Mouse (Mus musculus) liver, embryonic 14.5 days (tissue): ENCODE measurements around the gene Kcp. TPM values are rescaled to one million over a fixed set of nuclear protein-coding genes. Genes with fewer than 3 reads are reported as not detected.
A peak's percentile ranks its signal among the peaks of the same experiment; 100 is the strongest.

ENCODE experiments used
- ATAC-seq: fragments of 200-750 bp; cut with Nextera tagmentation; 2 replicates; pipeline ENCODE4 v1.8.0; 2017; ENCODE audit warnings: moderate number of reproducible peaks, mild to moderate bottlenecking, moderate library complexity; ENCODE audit not compliant: insufficient read depth
- DNase-seq, 3 experiments: peaks; one replicate each; pipeline ENCODE4 v3.0.0-alpha.2; 2012 to 2013; ENCODE audit warnings: low read depth in 3 of 3, low spot score in 3 of 3
- H3K27ac ChIP-seq: fragments of 300-500 bp; sonication (generic); 2 replicates; pipeline ENCODE4 v1.5.1; 2014; ENCODE audit warnings: moderate library complexity, mild to moderate bottlenecking, control low read depth, inconsistent platforms
- H3K27me3 ChIP-seq: fragments of 300-500 bp; sonication (generic); 2 replicates; pipeline ENCODE4 v1.6.1; 2014; ENCODE audit warnings: mild to moderate bottlenecking, low read length, moderate library complexity; ENCODE audit not compliant: control insufficient read depth, insufficient read depth
- H3K36me3 ChIP-seq: fragments of 300-500 bp; sonication (generic); replicated peaks from 2 replicates; pipeline ENCODE4 v1.6.1; 2014; ENCODE audit warnings: low read depth; ENCODE audit not compliant: control insufficient read depth, insufficient read depth
- H3K4me1 ChIP-seq, 2 experiments: fragments of 200-500 bp in 1 of 2; fragments of 300-500 bp in 1 of 2; sonication (generic) in 1 of 2; replicated peaks; 2 replicates each; pipeline ENCODE4 v1.6.1; 2012 to 2014; ENCODE audit warnings: antibody characterized with exemption in 1 of 2, inconsistent platforms in 1 of 2, low read length in 1 of 2; ENCODE audit not compliant: control insufficient read depth in 2 of 2, insufficient read depth in 2 of 2
- H3K4me2 ChIP-seq: fragments of 300-500 bp; sonication (generic); 2 replicates; pipeline ENCODE4 v1.6.1; 2014; ENCODE audit warnings: low read depth, mild to moderate bottlenecking, control low read depth, moderate library complexity
- H3K4me3 ChIP-seq, 2 experiments: fragments of 200-500 bp in 1 of 2; fragments of 300-500 bp in 1 of 2; sonication (generic) in 1 of 2; 2 replicates each; pipeline ENCODE4 v1.5.1; 2012 to 2014; ENCODE audit warnings: low read depth in 2 of 2, low read length in 2 of 2, mild to moderate bottlenecking in 2 of 2, control low read depth in 1 of 2, inconsistent platforms in 1 of 2, moderate library complexity in 1 of 2; ENCODE audit not compliant: insufficient read depth in 1 of 2
- H3K9ac ChIP-seq: fragments of 300-500 bp; sonication (generic); replicated peaks from 2 replicates; pipeline ENCODE4 v1.6.1; 2014; ENCODE audit warnings: mild to moderate bottlenecking, control low read depth, moderate library complexity
- H3K9me3 ChIP-seq: fragments of 300-500 bp; sonication (generic); 2 replicates; pipeline ENCODE4 v1.6.1; 2016; ENCODE audit warnings: low read length, mixed read lengths; ENCODE audit not compliant: control insufficient read depth
- CTCF ChIP-seq: IDR thresholded peaks from 2 replicates; pipeline ENCODE4 v1.5.1; 2016; ENCODE audit warnings: antibody characterized with exemption, low read depth, control low read depth
- EP300 ChIP-seq: IDR thresholded peaks from 2 replicates; pipeline ENCODE4 v1.6.1; 2016; ENCODE audit warnings: antibody characterized with exemption, low read depth
- WGBS: fragments of 180-500 bp; shearing (Covaris S2); extraction: QIAGEN DNeasy Blood & Tissue Kit; methylation state at CpG from one replicate; pipeline ENCODE4 v1.1.7; 2014; ENCODE audit not compliant: insufficient replicate concordance; 5-methylcytosine and 5-hydroxymethylcytosine counted together
- polyA plus RNA-seq, 2 experiments: library from polyadenylated mRNA; depleted of rRNA in 1 of 2; stranded (reverse) in 1 of 2; unstranded in 1 of 2; fragments of >200 nt; fragmentation: Nextera tagmentation in 1 of 2; extraction: Ambion mirVana in 1 of 2; gene quantifications; 2 replicates each; pipeline versions ENCODE4 v1.2.1 to v1.2.3; 2012 to 2014

Kcp gene
- polyA plus RNA-seq, 2 experiments: 0.67 to 2.0 TPM

DNA sequence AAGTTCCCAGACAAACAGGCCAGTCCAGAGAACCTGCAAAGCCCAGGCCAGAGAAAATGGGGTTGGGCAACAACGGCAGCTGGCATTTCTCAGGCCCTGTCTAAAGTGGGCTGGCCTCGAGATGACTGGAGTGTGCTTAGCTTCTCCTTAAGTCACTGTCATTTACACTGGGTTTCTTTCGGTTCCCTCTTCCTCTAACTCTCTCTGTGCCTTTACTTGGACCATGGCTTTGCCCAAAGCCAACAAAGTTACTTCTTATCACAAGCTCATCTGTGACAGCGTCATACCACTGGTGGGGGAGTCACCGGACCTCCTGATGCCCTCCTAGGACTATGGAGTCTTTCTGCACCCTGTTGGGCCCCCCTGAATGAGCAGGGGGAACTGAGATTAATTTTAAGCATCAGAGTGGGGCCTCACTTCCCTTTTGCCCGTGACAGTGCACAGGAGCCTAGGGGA is 16.3 kb upstream of the Kcp start:
- peaks cover 38% of the 10 kb centered on the region for H3K27me3 ChIP-seq
- H3K36me3 ChIP-seq: no peaks in the 10 kb centered on the region
- no peak overlapping the region for H3K4me3 ChIP-seq
- H3K9ac ChIP-seq: no peak overlapping the region
- H3K9me3 ChIP-seq: no peaks in the 10 kb centered on the region
- ATAC-seq (no peak), DNase-seq (peak in 1 of 3 experiments; percentile 20)
- 22% methylated on average over 6 of the region's 6 CpGs for WGBS
- no peak overlapping the region for H3K27ac ChIP-seq
- no peak overlapping the region for H3K4me2 ChIP-seq
- no peak for TF ChIP-seq CTCF
- no peak for TF ChIP-seq EP300
- H3K4me1 ChIP-seq: no peaks in the 10 kb centered on the region

DNA sequence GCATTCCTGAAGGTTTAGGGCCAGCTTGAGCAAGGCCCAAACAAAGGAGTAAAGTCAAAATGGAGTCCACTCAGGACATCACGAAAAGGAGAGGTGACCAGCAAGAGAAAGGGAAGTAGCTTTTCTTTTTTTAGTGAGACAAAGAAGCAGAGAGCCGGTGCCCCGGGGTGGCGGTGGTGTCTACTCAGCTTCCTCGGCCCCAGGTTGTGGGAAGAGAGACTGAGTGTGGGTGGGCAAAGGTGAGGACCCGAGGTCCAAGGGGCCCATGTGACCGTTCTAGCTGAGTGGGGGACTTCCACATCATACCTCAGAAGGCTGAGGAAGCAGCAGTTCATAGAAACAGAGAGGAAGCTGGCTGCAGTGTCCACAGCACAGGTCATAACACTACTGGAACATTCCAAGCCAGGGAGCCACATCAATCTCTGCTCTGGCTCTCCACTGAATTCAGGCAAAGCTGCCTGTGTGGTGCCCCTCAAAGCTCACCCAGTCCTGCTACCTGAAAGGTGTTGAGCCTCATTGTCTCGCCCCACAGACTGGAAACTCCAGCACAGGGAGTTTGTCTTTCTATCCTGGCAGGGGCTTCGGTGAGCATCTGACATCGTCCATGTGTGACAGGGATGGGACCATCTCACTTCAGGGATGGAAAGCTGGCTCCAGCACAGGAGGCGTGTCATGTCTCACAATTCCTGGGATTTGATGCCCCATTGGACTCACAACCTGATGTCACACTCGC is 15.7 kb upstream of the Kcp start:
- Histone ChIP-seq H3K9me3 (no peaks in the 10 kb centered on the region), H3K27ac (no peak overlapping the region), H3K4me2 (no peak overlapping the region), H3K4me3 (no peak overlapping the region), H3K36me3 (no peaks in the 10 kb centered on the region), H3K9ac (no peak overlapping the region), H3K27me3 (peaks cover 34% of the 10 kb centered on the region), H3K4me1 (no peaks in the 10 kb centered on the region)
- no peak for TF ChIP-seq CTCF
- TF ChIP-seq EP300: no peak
- DNase-seq (no peak), ATAC-seq (no peak)
- 36% methylated on average over 12 of the region's 12 CpGs for WGBS

DNA sequence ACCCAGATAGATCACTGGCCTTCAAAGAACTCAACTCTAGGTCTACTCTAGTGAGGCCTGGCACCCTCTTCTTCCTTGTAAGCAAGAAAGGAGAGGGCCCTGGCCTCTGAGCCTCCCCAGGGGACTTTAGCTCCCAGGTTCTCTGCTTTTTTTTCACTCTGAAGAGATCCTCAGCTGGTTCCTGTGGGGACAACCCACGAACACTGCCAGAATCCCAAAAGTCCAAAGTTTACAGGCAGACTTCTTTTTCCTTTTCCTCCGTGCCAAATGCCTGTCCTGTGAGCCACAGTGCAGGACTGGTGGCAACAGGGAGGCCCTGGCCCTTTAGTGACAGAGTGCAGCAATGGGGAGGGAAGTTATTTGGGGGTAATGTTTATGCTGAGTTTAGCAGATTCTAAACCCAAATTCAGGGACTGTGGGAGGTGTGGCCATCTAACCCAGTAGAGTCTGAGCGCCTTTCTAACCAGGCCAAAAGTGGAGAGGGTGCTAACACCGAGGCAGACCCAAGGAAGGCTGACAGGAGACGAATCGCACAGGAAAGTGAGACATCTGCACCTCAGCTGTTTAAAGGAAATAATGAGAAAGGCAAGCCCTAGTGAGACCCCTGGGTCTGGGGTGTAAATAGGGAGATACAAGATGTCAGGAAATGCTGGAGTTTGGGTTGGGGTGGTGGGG is 15.0 kb upstream of the Kcp start:
- Histone ChIP-seq H3K27ac (no peak overlapping the region), H3K4me2 (no peak overlapping the region), H3K4me1 (no peaks in the 10 kb centered on the region), H3K4me3 (no peak overlapping the region), H3K27me3 (peaks cover 27% of the 10 kb centered on the region), H3K9me3 (no peaks in the 10 kb centered on the region), H3K36me3 (no peaks in the 10 kb centered on the region), H3K9ac (no peak overlapping the region)
- ATAC-seq: no peak
- WGBS: 55% methylated on average over 6 of the region's 6 CpGs
- TF ChIP-seq CTCF (no peak), EP300 (no peak)
- no peak for DNase-seq

DNA sequence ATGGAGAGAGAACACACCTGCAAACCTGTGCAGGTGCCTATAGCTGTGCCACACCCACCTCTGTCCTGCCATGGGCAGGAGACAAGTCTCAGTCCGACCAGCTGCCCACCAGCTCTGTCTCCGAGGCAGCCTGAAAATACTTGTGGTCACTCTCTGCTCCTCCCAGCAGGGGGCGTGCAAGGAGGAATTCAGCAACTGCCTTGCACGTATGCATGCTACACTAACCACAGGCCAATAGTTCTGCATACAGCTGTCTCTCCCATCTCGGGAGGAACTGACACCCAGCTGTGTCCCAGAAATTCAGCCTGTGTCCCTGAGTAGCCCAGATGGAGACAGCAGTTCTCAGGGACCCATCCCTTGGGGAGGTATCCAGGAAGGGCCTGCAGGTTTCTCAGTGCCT is 9.4 kb upstream of the Kcp start:
- no peak overlapping the region for H3K4me2 ChIP-seq
- H3K9ac ChIP-seq: no peak overlapping the region
- ATAC-seq: no peak
- TF ChIP-seq CTCF (peak; percentile 92), EP300 (no peak)
- H3K36me3 ChIP-seq: no peaks in the 10 kb centered on the region
- H3K4me3 ChIP-seq: no peak overlapping the region
- WGBS: 6% methylated on average over 5 of the region's 5 CpGs
- H3K4me1 ChIP-seq: peaks cover 0 to 4% of the 10 kb centered on the region in 2 experiments; a peak in 2 of 4 replicates
- H3K9me3 ChIP-seq: no peaks in the 10 kb centered on the region
- peak; percentile 19 to 39 (median 35) for DNase-seq
- no peaks in the 10 kb centered on the region for H3K27me3 ChIP-seq
- no peak overlapping the region for H3K27ac ChIP-seq

DNA sequence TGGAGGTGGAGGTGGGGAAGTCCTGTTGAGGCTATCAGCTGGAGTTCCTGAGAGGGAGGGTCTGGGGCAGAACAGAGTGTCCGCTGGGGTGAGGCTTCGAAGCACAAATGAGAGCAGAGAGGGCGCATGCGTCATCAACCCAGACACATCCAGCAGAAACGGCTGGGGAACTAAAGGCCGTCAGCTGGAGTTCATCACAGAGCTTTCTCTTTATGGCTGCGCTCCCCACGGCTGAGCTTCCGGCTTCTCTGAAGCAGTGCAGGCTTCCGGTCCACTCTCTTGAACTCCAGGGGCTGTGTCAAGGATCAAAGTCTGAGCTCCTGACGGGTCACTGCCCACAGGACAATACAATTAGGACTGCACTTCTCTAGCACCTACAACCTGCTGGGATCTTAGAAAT is 5.5 kb upstream of the Kcp start:
- WGBS: 0% methylated on average over 11 of the region's 11 CpGs
- ATAC-seq: peak; percentile 60
- no peak overlapping the region for H3K27ac ChIP-seq
- TF ChIP-seq CTCF (no peak), EP300 (no peak)
- H3K4me2 ChIP-seq: peak overlapping the region; percentile 46
- peaks cover 8% of the 10 kb centered on the region for H3K27me3 ChIP-seq
- peaks cover 0 to 4% of the 10 kb centered on the region in 2 experiments; a peak in 2 of 4 replicates for H3K4me1 ChIP-seq
- no peaks in the 10 kb centered on the region for H3K36me3 ChIP-seq
- H3K4me3 ChIP-seq: peak overlapping the region in 1 of 2 experiments; percentile 2; a peak in 1 of 4 replicates
- H3K9ac ChIP-seq: no peak overlapping the region
- no peaks in the 10 kb centered on the region for H3K9me3 ChIP-seq
- DNase-seq: peak in 1 of 3 experiments; percentile 14
